Mouse (Mus musculus) liver, postnatal 0 days (tissue): ENCODE data around the gene Castor1. TPM values are rescaled to one million over a fixed set of nuclear protein-coding genes. Genes with fewer than 3 reads are reported as not detected.

Experiments used
- ATAC-seq: fragments of 200-750 bp; cut with Nextera tagmentation; 2 replicates; pipeline ENCODE4 v1.8.0; 2017; ENCODE audit warnings: mild to moderate bottlenecking, moderate library complexity
- DNase-seq: peaks from one replicate; pipeline ENCODE4 v3.0.0-alpha.2; 2016
- H3K27ac ChIP-seq: fragments of 300-500 bp; sonication (generic); 2 replicates; pipeline ENCODE4 v1.5.1; 2014; ENCODE audit warnings: antibody characterized with exemption, moderate library complexity, mild to moderate bottlenecking, low read depth
- H3K27me3 ChIP-seq: fragments of 300-500 bp; sonication (generic); 2 replicates; pipeline ENCODE4 v1.6.1; 2014; ENCODE audit warnings: low read length, control low read depth, mixed read lengths; ENCODE audit not compliant: insufficient read depth
- H3K36me3 ChIP-seq: fragments of 300-500 bp; sonication (generic); replicated peaks from 2 replicates; pipeline ENCODE4 v1.6.1; 2014; ENCODE audit warnings: mild to moderate bottlenecking, control low read depth, low read length, moderate library complexity, mixed read lengths; ENCODE audit not compliant: insufficient read depth
- H3K4me1 ChIP-seq: fragments of 300-500 bp; sonication (generic); 2 replicates; pipeline ENCODE4 v1.6.1; 2014; ENCODE audit warnings: antibody characterized with exemption, mild to moderate bottlenecking, control low read depth; ENCODE audit not compliant: insufficient read depth
- H3K4me2 ChIP-seq: fragments of 300-500 bp; sonication (generic); 2 replicates; pipeline ENCODE4 v1.6.1; 2014; ENCODE audit warnings: low read depth, mild to moderate bottlenecking, low read length, moderate library complexity, mixed read lengths
- H3K4me3 ChIP-seq: fragments of 300-500 bp; sonication (generic); 2 replicates; pipeline ENCODE4 v1.5.1; 2014; ENCODE audit warnings: low read depth, low read length
- H3K9ac ChIP-seq: fragments of 300-500 bp; sonication (generic); replicated peaks from 2 replicates; pipeline ENCODE4 v1.6.1; 2014; ENCODE audit warnings: mild to moderate bottlenecking, moderate library complexity
- H3K9me3 ChIP-seq: fragments of 300-500 bp; sonication (generic); 2 replicates; pipeline ENCODE4 v1.6.1; 2016; ENCODE audit warnings: mild to moderate bottlenecking, control low read depth, low read length, mixed read lengths
- CTCF ChIP-seq: sonication (generic); IDR thresholded peaks from 2 replicates; pipeline ENCODE4 v1.5.1; 2016; ENCODE audit warnings: antibody characterized with exemption, low read depth
- EP300 ChIP-seq: IDR thresholded peaks from 2 replicates; pipeline ENCODE4 v1.6.1; 2016; ENCODE audit warnings: antibody characterized with exemption, low read depth, mild to moderate bottlenecking
- WGBS: fragments of 180-500 bp; shearing (Covaris S2); extraction: QIAGEN DNeasy Blood & Tissue Kit; methylation state at CpG from one replicate; pipeline ENCODE4 v1.1.7; 2014; ENCODE audit not compliant: insufficient replicate concordance; 5-methylcytosine and 5-hydroxymethylcytosine counted together
- polyA plus RNA-seq: library from polyadenylated mRNA; unstranded; fragments of >200 nt; fragmentation: Nextera tagmentation; extraction: Ambion mirVana; gene quantifications from 2 replicates; pipeline ENCODE4 v1.2.1, GENCODE M21; 2015

Gene Castor1
- polyA plus RNA-seq, 1 experiment from 2014 or later = 2.0 TPM

DNA sequence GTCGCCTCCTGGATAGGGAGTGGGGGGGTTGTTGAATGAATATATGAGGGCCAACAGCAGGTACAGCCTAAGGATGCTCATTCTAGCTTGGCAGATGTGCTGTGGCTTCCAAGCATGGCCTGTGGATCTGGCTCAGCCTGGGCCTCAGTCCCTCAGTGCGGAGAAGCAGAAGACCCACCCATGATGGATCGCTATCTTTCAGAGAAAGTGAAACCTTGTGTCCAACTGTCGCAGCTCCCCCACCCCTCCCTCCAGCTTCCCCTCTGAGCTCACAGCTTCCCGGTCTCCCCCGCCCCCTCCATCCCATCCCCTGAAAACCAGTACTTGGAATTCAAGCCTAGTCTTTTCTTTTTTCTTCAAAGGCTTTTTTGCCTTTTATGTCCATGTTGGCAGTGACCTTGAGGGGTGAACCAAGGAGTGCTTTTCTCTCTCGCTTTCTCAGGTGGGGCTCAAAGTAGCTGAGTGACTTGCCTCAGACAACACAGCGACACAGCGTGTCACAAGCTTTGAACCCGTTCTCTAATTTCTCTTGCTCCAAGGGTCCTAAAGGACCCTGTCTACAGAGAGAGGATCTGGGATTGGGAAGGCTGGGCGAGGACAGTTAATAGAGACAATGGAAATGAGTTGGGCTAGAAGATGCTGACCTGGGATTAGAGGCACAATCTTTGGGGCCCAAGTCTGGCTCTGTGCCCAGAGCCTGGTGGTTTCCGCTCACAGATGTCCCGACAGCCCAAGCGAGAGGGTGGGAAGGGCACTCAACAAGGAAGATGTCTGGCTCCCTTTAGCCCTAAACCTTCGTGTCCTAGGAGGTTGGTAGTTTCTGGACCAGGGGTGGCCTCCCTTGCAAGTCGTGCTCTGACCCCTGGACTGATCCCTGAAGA is 17.9 kb downstream of the Castor1 start, which contains the start of gene Osm:
Gene Osm (plus strand): TSS at position 756 of the 881 bp plus-strand sequence.
- DNase-seq = peak; percentile 75
- H3K4me1 ChIP-seq = peaks cover 27% of the 10 kb centered on the region

DNA sequence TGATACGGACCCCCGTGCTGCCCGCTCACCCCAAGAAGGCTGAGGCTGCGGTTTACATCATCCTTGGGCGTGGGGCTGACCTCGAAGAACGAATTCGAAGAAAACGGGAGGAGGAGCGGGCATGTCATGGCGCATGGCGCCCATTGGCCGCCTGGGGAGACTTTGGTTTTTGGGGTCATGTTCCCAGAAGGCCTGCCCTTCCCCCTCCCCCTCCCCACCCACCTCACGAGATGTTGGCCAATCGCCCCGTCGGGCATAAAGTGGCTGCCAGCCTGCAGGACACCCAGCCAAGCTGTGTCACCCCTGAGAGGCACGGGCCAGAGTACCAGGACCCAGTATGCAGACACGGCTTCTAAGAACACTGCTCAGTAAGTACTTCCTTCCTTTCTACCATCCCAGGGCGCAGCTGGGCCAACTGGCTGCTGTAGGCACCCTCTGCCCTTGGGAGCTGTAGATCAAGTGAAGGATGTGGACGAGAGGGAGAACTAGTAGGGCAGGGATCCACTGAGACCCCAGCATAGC is 18.6 kb downstream of the Castor1 start:
- Histone ChIP-seq H3K9ac (peak overlapping the region; percentile 59), H3K4me2 (peak overlapping the region; percentile 88), H3K36me3 (peaks cover 13% of the 10 kb centered on the region; the same call in 1 of the 2 replicates), H3K4me1 (peaks cover 27% of the 10 kb centered on the region), H3K27me3 (no peaks in the 10 kb centered on the region), H3K4me3 (peak overlapping the region; percentile 59), H3K27ac (peak overlapping the region; percentile 88), H3K9me3 (no peaks in the 10 kb centered on the region)
- TF ChIP-seq EP300 = no peak
- no peak for TF ChIP-seq CTCF
- DNase-seq (peak; percentile 54), ATAC-seq (peak; percentile 41)
- WGBS = 52% methylated on average over 21 of the region's 21 CpGs

More for the DNA sequence above, 17.9 kb downstream of the Castor1 start, which contains the start of gene Osm:
- Histone ChIP-seq H3K36me3 (peaks cover 13% of the 10 kb centered on the region; the same call in 1 of the 2 replicates), H3K9ac (peak within 1 kb of the TSS; percentile 59), H3K4me3 (peak within 1 kb of the TSS; percentile 59), H3K27me3 (no peaks in the 10 kb centered on the region), H3K27ac (peak within 1 kb of the TSS; percentile 88), H3K4me2 (peak within 1 kb of the TSS; percentile 88), H3K9me3 (no peaks in the 10 kb centered on the region)
- 45% methylated on average over 16 of the region's 16 CpGs for WGBS
- no peak for TF ChIP-seq CTCF
- no peak for TF ChIP-seq EP300
- ATAC-seq = peak; percentile 68

DNA sequence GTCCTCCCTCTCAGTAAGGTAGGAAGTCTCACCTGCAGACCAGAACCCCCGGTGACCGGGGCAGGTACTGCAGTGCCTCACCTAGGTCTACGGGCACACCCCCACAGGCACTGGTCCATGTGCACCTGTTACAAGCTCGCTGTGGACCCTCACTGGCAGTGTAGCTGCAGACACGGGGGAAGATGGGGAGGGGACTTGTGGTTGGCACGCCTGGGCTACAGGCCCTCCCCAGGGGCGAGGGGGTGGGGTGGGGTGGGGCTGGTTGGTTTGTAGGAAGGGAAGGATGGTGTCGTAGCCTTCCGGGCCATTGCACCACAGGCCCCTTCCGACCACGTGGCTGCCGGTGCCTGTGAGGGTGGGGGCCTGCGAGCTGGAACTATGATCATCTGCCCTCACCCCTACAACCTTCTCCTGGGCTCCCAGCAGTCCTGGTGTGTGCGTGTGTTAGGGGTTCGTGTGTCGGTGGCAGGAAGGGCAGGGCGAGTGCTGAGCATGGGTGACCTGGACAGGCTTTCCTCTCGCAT is 19.4 kb downstream of the Castor1 start:
- no peaks in the 10 kb centered on the region for H3K27me3 ChIP-seq
- peak overlapping the region; percentile 59 for H3K4me3 ChIP-seq
- peak overlapping the region; percentile 59 for H3K9ac ChIP-seq
- peaks cover 13% of the 10 kb centered on the region; the same call in 1 of the 2 replicates for H3K36me3 ChIP-seq
- H3K4me1 ChIP-seq = peaks cover 27% of the 10 kb centered on the region
- WGBS = 33% methylated on average over 18 of the region's 18 CpGs
- TF ChIP-seq EP300 (no peak), CTCF (0 out of 2 replicates have a peak, but pooled peaks have one; percentile 14)
- ATAC-seq (peak; percentile 48), DNase-seq (peak; percentile 77)
- H3K4me2 ChIP-seq = peak overlapping the region; percentile 88
- H3K9me3 ChIP-seq = no peaks in the 10 kb centered on the region
- H3K27ac ChIP-seq = peak overlapping the region; percentile 88

DNA sequence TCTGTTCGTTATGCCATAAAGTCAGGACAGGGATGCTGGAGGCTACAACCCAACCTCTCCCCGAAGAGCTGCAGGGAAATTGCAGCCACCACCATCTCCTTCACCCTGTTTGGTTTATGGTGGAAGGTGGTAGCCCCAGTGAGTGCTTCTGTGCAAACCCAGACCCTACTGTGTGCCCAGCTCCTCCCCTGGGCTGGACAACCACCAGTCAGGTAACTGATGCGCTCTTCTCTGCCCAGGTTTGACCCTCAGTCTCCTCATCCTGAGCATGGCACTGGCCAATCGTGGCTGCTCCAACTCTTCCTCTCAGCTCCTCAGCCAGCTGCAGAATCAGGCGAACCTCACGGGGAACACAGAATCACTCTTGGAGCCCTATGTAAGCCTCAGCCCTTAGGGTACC is 20.1 kb downstream of the Castor1 start:
- Histone ChIP-seq H3K9me3 (no peaks in the 10 kb centered on the region), H3K4me3 (peak overlapping the region; percentile 59), H3K27ac (peak overlapping the region; percentile 62), H3K9ac (peak overlapping the region; percentile 59; the same call in 1 of the 2 replicates), H3K27me3 (no peaks in the 10 kb centered on the region), H3K4me2 (peak overlapping the region; percentile 88), H3K36me3 (peaks cover 13% of the 10 kb centered on the region; the same call in 1 of the 2 replicates), H3K4me1 (peaks cover 27% of the 10 kb centered on the region)
- TF ChIP-seq CTCF = no peak
- ATAC-seq = no peak
- no peak for DNase-seq
- 81% methylated on average over 6 of the region's 6 CpGs for WGBS

DNA sequence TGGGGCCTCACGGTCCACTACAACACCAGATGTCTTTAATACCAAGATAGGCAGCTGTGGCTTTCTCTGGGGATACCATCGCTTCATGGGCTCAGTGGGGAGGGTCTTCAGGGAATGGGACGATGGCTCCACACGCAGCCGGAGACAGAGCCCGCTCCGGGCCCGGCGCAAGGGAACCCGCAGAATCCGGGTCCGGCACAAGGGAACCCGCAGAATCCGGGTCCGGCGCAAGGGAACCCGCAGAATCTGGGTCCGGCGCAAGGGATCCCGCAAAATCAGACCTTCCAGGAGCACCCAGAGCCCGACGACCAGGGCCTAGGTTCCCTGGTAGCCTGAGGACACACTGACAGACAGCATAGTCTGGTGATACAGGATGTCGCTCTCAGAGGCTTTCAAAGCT is 21.7 kb downstream of the Castor1 start:
- no peaks in the 10 kb centered on the region for H3K27me3 ChIP-seq
- 86% methylated on average over 23 of the region's 23 CpGs for WGBS
- ATAC-seq = no peak

DNA sequence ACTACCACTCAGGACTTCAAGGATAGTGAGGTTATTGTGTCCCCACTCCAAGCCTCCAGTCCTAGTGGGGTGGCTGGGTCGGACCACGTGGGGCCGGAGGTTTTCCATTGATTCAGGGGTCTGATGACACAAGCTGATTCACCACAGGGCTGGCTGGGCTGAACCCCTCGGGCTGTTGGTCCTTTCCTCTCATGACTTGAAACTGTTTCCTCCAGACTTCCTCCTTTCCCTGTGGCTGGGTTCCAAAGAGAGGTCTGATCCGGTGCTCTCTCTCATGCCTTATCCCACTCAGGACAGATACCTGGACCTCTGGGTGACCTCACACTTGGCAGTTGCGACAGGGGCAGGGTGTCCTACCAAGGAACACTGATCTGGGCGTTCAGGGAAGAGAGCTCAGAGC is 22.1 kb downstream of the Castor1 start:
- 37% methylated on average over 7 of the region's 7 CpGs for WGBS
- H3K4me2 ChIP-seq = peak overlapping the region; percentile 6; the same call in 1 of the 2 replicates
- no peak overlapping the region for H3K4me3 ChIP-seq
- H3K27ac ChIP-seq = peak overlapping the region; percentile 16; the same call in 1 of the 2 replicates
- H3K9me3 ChIP-seq = no peaks in the 10 kb centered on the region
- H3K36me3 ChIP-seq = peaks cover 13% of the 10 kb centered on the region; the same call in 1 of the 2 replicates
- H3K9ac ChIP-seq = no peak overlapping the region
- DNase-seq (no peak), ATAC-seq (no peak)
- no peaks in the 10 kb centered on the region for H3K27me3 ChIP-seq
- TF ChIP-seq EP300 (no peak), CTCF (no peak)
- peaks cover 22% of the 10 kb centered on the region for H3K4me1 ChIP-seq

More for the DNA sequence above, 21.7 kb downstream of the Castor1 start:
- Histone ChIP-seq H3K4me1 (peaks cover 24% of the 10 kb centered on the region), H3K4me2 (peak overlapping the region; percentile 6), H3K4me3 (no peak overlapping the region), H3K27ac (no peak overlapping the region), H3K36me3 (peaks cover 13% of the 10 kb centered on the region; the same call in 1 of the 2 replicates), H3K9ac (no peak overlapping the region; the same call in 1 of the 2 replicates), H3K9me3 (no peaks in the 10 kb centered on the region)
- no peak for TF ChIP-seq CTCF
- no peak for TF ChIP-seq EP300
- no peak for DNase-seq
